Mouse (Mus musculus): ENCODE results near the gene Ptprf.
A peak's percentile ranks its signal among the peaks of the same experiment; 100 is the strongest.

The Ptprf gene

DNA sequence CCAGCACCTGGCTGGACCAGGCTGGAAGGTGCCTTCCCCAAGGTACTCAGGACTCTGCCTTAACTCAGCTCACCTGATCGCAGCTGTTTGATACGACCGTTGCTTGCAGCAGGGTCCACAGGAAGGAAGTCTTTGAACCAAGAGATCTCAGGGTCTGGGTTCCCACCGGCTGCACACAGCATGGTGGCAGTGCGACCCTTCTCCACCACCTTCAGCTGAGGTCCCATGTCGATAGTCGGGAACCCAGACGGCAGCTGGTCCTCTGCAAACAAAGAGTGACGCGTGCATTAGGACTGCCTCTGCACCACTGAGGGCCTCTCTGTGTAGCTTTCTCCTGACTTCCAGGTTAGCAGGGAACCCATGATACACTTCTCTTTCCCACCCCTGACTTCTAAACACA, 33.8 kb downstream of the Ptprf start:
- no peak for DNase-seq

DNA sequence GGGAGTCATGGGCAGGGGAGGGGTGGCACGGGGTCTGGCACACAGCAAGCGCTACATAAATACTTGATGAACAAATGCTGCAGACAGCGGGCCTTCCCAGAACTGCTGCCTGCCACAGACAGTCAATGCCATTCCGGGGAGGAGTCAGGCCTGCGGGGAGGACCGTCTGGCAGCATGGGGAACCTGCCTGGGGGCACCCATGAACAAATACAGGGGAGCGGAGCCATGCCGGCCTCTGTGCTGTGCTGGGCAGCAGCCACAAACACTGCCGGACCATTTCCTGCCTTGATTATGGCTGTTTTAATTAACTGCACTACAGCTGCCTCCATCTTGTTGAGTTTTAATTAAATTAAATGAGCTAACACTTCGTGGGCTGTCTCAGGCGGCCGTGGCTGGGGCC, 35.0 kb downstream of the Ptprf start:
- no peak for DNase-seq

DNA sequence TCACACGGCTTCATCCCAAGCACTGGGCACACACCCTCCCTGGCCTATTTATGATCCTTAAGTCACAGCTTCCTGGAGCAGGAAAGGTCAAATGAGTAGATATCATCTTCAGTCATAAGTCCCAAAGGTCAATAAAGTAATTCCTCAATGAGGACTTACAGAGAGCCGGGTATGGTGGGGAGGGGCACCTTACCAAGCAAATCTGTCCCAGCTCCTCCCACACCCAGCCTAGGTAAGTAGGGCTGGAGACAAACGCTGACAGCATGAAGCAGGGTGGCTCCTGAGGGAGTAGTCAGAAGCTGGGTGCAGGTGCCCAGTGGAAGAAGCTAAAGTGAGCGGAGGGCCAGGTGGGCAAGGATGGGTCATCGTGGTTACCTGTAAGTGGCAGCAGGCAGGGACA, 36.3 kb downstream of the Ptprf start:
- no peak for DNase-seq

DNA sequence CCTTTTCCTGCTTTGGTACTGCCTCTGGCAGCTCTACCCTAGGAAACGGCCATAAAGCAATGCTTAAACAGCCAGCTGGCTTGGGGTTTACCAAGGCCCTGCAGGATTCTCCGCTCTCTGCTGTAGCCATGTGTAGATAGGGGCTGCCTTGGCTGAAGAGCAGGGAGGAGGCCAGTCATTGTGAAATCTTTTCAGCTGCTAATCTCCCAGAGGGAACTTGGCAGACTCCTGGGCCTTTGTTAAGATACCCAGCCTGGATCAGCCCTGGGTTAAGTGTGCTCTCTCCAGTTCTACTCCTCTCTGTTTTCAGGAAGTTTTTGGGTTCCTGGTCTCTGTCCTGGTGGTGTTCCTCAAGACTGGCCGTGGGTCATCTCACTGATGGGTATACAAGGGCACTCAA, 43.9 kb downstream of the Ptprf start:
- DNase-seq: no peak

DNA sequence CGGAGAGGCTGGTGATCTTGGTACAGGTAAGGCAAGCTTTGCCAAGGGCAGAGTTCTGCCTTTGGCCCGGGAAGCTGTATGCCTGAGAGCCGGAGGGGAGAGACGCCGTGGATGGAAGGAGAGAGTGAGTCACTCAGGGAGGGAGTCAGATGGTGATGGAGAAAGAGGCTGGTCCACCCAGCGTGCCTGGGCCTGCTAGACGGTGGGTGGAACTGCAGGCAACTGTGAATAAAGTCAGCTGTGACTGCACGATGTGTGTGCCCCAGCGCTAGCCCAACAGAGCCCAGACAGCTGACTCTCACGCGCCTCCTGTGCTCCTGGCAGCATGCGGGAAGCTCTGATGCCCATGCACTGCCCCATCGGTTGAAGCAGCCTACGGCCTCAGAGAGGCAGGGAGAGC, 45.4 kb downstream of the Ptprf start:
- no peak for DNase-seq

DNA sequence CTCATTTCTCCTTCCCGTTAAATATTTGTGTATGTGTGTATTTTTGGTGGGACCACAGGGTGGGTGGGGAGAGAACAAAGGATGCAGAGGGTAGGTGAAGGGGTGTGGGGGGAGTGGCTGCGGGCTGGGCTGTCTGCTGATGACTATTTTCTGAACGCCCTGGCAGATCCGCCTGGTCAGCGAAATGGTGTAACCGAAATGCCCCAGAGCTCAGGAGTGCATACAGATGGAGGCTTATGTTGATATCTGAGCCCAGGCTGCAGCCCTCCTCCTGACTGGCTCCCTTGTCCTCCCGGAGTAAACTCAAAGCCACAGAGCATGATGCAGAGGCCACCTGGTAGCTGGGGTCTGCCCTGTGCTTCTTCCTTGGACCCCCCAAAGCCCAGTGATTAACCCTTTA, 47.4 kb downstream of the Ptprf start:
- DNase-seq: no peak

DNA sequence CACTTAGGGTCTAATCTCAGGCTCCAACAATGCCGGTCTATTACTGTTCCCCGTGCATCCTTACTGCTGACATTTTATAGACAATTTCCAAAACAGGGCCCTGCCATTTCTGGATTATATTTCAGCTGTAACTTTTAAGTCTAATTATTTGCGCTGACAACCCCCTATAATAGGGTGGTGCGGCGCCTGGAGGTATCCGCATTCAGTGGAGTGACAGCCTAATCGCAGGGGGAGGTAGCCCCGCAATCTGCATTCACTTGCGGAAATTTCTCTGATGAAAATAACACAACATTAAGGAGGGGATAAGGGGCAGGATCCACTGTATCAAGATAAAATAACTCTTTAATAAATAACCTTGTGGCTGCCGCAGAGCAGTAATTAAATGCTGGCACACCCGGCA, 47.9 kb downstream of the Ptprf start:
- DNase-seq: no peak

DNA sequence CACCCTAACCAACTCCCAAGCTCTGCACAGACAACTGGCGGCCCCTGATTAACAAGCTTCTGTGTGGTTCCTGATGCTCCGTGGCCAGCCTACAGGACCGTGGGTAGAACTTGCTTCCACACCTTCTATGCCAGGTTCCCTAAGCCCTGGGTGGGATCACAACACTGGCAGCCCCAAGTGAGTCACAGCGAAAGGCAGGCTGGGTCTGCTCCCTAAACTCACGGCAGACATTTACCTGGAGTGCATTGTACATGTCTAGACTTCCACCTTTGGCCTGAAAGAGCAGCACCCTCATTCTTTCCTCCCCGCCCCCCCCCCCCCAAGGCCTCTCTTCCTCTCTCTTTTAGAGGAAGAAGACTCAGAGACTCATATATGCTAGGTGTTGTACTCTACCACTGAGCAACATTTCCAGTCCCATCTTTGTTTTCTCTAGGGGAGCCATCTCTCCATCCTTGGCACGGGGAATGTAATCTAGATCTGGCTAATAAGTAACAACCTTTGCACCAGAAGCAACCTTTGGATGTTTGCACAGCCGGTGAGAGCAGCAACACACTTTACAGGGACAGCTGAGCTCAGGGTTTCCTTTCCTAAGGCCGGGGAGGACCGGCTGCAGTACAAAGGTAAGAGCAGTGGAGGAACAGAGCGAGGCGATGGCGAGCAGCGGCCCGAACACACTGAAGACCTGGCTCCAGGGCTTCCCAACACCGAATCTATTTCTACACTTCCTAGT, 51.1 kb downstream of the Ptprf start:
- no peak for DNase-seq

DNA sequence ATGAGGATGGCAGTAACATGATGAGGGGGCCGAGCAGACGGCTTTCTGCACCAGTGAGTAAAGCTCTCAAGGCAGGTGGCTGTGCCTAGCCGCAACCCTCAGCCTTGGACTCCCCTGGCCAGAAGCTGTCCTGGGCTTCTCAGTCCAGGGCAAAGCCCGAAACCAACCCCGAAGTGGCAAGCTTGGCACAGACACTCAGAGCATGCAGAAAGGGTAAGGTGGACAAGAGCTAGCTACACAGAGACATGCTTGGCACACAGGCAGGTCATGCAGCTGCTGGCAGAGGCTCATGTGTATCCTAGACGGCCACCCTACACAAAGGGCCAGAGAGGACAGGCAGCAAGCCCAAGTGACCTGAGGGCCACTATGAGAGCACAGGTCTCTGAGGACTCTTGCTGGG, 52.5 kb downstream of the Ptprf start:
- no peak for DNase-seq

DNA sequence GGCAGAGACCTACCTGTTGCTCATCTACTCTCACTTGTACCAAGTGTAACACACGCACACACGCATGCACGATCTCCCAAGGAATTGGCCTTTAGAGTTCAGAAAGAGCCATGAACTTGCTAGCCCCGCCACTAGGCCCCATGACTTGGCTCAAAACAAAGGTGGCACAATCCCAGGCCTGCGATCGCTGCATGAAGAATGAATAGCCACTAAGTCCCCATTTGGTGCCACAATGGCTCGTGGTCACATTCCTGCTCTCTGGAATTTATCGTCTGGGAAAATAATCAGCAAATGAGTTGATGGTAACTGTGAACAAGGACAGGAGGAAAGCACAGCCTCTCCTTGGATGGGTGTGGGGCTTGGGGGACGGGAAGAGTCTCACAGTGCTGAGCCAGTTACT, 54.3 kb downstream of the Ptprf start:
- no peak for DNase-seq

DNA sequence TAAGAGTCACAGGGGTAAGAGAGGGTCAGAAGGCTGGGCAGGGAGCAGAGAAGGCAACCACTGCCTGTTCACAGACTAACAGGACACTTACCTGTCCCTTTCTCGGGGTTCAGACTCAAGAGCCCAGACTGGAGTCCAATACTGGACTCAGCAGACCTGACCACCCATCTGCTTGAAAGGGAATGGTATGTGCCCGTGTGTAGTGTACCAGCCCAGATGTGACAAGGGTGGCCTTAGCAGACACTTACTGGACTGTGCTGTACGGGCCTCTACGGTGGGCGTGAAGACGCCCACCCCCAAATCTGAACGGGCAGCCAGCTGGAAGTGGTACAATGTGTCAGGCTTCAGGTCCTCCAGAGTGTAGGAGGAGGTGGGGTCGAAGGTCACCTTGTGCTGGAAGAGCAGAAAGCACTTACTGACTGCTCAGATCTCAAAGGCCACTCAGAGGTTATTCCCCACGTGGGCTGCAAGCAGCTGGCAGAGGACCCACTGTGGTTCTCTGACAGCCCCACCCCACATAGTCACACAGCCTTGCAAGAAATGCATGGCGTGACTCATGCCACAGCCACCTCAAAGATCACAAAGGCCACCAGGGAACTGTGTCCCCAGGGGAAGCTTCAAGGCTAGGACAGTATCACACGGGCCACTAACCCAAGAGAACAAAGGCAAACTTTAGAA, 56.4 kb downstream of the Ptprf start:
- no peak for DNase-seq

DNA sequence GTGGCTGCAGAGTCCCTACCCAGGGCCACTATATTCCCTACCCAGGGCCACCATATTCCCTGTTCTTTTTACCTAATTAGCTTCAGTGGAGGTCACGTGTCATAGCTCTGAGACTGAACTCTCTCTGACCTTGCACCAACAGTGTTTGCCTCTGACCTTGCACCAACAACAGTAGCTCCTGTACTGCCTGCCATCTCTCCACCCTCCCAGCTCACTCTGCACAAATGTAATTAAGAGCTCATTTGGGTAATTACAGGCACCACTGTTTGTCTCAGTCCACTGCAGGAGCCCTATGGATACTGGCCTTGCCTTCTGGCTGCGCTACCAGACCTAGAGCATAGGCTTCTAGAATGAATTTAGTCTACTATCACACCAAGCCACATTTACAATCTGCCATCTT, 57.3 kb downstream of the Ptprf start:
- no peak for DNase-seq

DNA sequence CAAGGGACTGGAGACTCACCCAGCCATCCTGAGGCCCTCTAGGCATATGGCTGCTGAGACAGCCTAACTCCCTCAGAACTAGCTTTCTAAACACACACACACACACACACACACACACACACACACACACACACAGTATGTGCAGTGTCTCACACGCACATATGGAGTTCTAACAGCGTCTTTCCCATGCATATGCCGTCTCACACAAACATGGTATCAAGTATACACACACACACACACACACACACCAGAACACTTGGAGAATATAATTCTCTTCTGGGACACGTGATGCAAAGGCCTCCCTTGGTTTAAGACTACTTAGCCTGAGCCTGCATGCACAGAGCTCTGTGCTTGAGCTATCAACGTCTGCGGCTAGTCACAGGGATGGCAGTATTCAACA, 59.3 kb downstream of the Ptprf start:
- DNase-seq: no peak

DNA sequence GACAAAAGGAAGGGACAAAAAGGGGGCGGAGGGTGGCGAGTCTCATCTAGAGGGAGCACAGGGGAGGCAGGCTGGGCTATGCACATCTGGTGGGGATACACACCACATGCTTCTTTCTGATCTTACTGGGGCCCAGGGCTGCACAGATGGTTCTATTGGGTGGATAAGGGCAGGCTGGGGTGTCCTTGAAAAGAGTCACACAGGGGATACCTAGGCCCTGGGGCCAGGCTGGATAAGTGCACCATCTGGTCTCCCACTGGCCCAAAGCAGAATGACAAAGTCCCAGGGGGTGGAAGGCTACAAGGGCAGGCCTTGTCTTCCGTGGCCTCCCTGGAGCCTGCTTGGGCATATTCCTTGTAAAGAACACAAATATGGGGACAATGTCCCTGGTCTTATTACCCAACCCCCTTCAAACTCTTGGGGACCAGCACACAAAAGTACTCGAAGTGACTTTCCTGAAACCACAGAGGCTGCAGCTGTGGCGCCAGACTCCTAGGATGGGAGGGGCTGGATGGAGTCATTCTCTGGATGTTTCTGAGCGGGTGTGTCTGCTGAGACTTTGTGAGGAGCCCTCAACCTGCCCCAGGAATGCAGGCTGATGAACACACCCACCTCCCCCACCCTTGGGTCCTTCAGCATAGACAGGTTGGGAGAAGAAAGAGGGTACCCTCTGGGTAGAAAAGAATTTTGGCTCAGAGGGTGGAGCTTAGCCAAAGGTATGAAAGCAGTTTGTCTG, 62.0 kb downstream of the Ptprf start:
- peak; percentile 46 for DNase-seq

DNA sequence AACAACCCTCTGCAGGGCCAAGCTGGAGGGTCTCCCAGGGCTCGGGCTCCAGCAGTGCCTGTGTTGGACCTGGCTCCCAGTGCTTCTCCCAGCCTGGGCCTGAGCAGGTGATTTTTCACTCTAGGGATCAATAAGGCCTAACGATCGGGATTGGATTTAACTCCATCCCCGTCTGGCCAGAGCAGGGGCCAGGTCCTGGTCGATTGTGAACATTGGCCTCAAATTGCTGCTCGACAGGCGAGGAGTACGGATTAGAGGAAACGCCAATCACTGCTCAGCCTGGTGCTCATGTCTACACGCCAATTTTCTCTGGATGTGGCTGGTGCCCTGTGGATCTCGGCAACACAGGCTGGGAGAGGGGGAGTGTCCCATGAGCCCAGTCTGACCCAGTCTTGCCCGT, 63.8 kb downstream of the Ptprf start:
- no peak for DNase-seq

DNA sequence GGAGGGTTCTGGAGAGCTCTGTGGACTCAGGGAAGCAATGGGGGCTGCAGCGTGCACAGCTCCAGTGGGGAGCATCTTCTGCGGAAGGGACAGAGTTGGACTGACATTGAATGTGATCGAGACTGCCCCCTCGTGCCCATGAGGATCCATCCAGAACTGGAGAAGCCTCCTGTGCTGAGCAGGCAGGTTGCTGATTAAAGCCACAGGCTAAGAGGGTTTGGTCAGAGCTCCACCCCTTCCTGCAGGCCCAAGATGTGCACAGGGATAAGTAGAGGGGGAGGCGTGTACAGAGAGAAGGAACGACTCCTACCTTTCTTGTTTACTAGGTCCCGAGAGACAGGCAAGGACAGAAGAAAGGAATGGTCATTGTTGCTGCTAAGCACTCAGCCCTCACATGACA, 69.9 kb downstream of the Ptprf start:
- DNase-seq: no peak

DNA sequence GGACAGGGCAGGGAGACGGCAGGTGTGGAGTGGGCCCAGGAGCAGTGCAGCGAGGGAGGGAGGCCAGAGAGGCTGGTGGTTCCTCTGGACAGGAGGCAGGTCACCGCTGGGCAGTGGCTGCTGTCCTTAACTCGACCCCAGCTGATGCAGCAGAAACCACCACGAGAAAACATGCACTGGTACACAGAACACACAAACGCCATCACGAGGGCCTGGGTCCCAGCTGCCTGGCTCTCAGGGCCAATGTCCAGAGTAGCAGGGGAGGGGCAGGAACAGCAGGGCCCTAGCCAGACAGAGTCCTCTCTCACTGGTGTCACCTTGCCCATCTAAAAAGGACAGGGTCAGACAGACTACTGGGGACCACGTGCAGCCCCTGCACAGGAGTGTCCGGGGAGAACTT, 70.4 kb downstream of the Ptprf start:
- DNase-seq: no peak

DNA sequence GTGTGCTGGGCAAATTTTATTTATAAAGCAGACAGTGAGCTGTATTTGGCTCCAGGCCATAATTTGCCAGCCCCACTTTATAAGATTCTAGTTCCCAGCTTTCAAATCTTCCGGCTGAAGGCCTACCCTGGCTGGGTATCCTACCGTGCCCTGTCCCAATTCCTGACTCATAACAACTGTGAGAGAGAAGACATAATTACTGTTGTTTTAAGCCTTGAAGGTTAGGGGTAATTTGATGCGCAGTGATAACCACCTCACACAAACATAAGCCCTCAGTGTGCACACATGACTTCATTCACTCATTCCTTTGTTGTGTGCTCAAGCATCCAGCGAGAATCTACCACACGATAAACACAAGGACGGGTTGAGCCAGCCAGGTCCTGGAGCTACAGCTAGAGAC, 71.7 kb downstream of the Ptprf start:
- no peak for DNase-seq

DNA sequence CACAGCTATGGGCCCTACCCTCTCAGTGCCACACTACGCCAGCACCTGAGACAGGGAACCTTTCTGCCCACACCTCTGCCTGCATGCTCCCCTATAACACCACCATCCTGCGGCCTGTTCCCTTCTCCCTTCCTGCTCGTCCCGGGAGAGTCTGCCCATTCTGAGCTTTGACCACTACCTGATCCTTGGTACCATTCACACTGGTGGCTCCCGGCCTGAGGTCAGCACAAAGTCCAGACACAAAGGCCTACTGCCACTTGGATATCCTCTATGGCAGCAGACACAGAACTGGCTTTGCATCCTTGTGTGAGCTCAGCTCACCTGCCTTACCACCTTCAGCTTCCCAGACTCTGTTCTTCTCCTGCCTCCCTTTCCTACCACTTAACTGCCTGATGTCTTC, 72.7 kb downstream of the Ptprf start:
- no peak for DNase-seq

DNA sequence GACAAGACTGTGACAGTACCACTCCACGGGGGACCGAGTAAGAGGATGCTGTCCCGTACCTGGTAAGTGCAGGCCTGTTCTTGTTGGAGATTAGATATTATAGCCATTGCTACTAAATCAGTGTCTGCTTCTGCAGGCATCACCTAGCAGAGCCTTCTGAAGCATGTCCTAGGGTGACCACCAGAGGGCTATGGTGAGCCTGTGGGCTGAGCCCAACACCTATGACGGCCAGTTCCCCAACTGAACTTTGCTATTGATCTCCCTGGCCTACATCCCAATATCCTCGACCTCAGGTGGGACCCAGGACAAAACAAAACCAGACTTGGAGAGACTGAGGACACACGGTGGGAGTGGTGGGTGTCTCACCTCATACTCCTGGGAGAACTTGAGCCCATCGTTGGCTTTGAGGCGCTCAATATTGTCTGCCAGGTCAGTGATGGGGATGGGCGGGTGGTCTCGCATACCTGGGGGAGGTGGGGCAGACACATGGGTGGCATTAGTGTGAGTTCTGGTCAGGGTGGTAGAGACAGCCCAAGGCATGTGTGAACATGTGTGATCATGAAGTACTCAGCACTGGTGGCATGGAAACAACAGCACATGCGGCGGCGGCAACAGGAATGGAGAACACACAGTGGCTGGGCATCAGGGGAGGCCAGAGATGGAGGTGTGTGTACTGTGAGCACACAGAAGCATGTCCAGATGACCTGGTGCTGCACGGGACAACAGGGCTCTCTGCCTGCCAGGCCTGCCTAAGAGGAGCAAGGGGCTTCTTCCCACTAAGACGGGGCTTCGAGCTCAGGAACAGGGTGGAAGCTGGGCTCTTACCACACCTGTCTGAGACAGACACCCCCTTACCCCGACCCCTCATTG, 74.2 kb downstream of the Ptprf start:
- peak; percentile 78 for DNase-seq

DNA sequence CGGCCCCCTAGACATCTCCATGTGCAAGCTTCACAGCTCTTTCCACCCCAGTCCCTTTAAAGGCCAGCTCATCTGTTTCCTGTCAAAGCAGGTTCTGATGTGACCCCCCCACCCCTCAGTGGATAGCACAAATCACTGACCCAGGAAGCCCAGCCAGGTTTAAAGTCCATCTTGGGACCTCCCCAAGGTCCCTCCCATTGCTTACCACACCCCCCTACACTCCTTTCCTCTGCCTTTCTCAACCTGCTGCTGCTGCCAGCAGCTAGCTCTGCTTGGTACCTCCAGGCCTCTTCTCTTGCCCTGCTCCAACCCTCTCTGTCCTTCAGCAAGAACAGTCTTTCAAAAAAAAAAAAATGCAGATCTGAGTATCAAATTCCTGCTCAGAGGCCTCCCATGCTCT, 76.3 kb downstream of the Ptprf start:
- DNase-seq: no peak

DNA sequence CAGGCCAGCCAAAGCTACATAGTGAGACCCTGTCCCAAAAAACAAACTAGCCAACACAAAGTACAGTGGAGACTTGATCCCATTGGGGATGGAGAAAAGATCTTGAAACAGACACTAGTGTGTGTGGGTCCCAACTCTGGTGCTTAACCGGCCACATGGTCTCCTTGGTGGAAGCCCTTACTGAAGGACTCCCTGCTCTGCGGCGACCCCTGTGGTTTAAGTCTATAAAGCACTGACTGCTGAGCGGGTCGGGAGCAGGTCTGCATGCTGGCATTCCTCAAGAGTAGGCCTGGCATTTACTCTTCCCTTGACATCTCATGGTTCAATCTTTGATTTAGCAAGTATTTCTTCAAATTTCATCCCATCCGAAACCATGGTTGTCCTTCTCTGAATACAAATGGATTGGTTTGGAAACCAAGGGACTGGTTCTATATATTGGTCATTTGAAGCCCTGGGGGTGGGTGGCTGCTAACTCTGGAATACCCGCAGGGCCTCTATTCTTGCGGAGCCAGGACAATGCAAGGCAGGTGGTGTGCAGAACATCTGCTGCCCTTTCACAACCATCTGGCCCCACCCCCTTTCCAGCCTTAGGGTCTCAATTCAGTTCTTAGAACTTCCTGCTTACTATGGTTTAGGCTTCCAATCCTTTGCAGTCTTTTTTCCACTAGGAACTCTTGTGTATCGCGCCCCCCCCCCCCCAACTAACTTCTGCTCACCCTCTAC, 84.1 kb downstream of the Ptprf start:
- DNase-seq: no peak

DNA sequence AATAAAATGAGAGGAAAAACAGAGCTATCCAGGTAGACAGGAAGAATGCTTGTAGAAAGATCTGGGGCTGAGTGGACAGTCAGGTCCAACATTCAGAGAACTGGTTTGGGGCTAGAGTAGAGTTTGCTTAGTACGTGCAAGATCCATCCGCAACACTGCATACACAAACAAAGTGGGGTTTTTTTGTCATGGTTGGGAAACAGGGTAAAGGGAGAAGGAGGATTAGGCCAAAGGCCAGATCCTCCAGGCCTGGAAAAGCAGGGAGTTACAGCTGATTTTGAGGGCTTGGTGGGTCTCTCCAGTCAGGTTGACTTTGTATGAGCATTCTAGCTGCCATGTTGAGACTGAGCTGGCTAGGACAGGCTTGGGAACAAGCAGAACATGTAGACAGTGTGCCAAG, 85.3 kb downstream of the Ptprf start:
- DNase-seq: no peak

All from lung, postnatal 14 days (tissue).